Mouse (Mus musculus): ENCODE data around the gene Pepd. TPM values are rescaled to one million over a fixed set of nuclear protein-coding genes. Genes with fewer than 3 reads are reported as not detected.

Pepd gene
- polyA plus RNA-seq, 1 experiment, result 82.9 TPM

DNA sequence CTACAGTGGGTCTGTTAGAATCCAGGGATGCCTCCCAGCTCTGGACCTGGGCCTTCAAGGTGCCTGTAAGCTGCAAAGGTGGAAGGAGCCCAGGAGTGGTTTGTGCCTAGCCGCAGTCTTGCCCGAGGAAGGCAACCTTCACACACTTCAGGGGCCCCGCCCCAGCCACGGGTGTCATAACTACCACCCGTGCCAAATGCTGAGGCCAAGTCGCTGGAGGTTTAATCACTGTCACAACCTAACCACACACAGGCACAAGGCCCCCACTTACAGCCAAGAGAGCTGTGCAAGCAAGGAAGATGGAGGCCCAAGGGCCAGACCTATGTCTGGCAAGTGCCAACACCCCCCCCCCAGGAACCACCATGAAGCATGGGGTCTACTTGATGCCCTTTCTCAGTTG lies 125.2 kb downstream of the Pepd start:
- no peak overlapping the region for H3K4me3 ChIP-seq (ENCODE audit: insufficient read depth, poor library complexity, severe bottlenecking)
- no peaks in the 10 kb centered on the region for H3K79me2 ChIP-seq (ENCODE audit: control insufficient read depth, insufficient read depth)
- H3K36me3 ChIP-seq (ENCODE audit: control insufficient read depth, insufficient read depth), result peaks cover 10% of the 10 kb centered on the region
- H3ac ChIP-seq (ENCODE audit: control insufficient read depth, insufficient read length, low read depth), result no peak overlapping the region
- TF ChIP-seq MAX (IDR thresholded peaks at IDR 0.05) (no peak), USF1 (IDR thresholded peaks at IDR 0.05; ENCODE audit: low read depth) (no peak), MYOG (IDR thresholded peaks at IDR 0.05; ENCODE audit: control insufficient read depth, extremely low read depth, insufficient read length) (no peak), FOSL1 (IDR thresholded peaks at IDR 0.05; ENCODE audit: insufficient read depth, low read length, poor library complexity, severe bottlenecking) (no peak), MYOD1 (IDR thresholded peaks at IDR 0.05; ENCODE audit: control insufficient read depth, insufficient read length, low read depth) (no peak), CTCF (IDR thresholded peaks at IDR 0.05; ENCODE audit: control insufficient read depth, insufficient read depth, insufficient read length) (no peak), CEBPB (IDR thresholded peaks at IDR 0.05; ENCODE audit: low read depth) (no peak)
- H3K79me3 ChIP-seq (ENCODE audit: low read depth), result no peaks in the 10 kb centered on the region
- H3K27me3 ChIP-seq (ENCODE audit: control insufficient read depth, insufficient read depth, insufficient read length), result no peaks in the 10 kb centered on the region

DNA sequence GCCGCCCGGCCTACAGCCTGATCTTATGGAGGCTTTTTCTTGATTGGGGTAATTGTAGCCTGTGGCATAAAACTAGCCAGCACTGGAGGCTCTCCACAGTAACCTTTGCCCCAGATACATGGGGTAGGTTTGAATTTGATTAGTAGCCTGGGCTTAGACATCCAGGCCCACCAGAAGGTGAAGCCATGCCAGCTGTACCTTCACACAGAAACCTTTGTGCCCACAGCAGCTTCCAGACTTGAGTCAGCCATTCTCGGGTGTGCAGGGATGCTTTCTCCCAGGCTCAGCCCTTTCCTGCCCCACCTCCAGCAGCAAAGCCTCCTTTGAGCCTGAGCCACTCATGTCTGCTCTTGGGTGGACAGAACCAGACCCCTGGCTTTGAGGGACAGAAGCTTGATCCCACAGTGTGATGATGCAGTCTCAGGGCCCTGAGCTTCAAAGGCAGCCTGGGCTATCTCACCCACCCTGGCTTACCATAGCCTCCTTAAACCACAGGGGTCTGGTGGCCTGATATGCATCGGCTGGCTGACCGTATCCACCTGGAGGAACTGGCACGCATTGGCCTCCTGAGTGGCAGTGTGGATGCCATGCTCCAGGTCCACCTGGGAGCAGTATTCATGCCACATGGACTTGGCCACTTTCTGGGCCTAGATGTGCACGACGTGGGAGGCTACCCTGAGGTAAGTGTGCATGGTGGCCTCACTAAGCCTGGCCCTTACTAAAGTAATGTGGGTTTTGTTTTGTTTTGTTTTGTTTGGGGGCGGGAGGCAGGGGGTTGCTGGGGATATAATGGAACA lies 128.2 kb downstream of the Pepd start:
- H3K36me3 ChIP-seq (ENCODE audit: control insufficient read depth, insufficient read depth), result peaks cover 33% of the 10 kb centered on the region

DNA sequence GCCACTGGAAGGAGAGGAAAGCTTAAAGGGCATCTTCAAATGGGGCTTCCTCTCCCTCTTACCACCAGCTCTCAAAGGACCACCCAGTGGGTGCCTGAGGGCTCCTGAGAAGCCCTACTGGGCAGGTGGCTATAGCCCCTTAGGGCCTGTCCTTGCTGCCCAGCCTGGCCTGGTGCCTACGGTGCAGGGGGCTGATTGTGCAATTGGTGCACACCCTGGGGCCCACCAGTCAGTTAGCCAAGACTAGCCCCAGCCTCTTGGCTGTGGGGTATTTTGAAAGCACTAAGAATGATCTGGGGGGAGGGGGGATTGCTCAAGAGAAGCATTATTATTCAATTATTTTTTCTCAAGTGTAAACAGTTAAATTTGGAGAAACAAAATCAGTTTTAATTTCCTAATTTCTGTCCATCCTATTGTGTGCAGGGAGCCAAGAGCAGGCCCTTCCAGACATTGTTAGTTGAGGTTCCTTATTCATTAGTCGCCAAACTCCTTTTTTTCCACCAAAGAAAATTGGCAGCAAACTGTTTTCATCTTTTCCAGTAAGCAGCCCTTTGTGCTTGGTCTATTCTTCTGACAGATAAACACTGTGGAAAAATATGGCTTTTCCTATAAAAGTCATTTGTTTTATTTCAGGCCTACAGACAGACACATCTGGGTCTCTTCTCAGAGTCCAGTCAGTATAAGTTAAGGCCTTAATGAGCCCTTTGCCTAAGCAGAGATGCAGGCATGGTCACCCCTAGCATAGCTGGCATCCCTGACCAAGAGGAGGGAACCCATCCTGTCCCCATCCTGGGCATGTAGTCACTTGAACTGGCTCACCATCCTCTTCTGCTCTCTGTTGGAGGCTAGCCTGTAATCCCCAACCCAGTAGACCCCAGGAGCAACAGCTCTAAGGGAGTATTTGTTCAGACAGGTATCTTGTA lies 129.4 kb downstream of the Pepd start:
- Histone ChIP-seq H3K27me3 (ENCODE audit: control insufficient read depth, insufficient read depth, insufficient read length) (no peaks in the 10 kb centered on the region), H3K79me3 (ENCODE audit: low read depth) (peaks cover 4% of the 10 kb centered on the region), H3K79me2 (ENCODE audit: control insufficient read depth, insufficient read depth) (peaks cover 12% of the 10 kb centered on the region), H3K36me3 (ENCODE audit: control insufficient read depth, insufficient read depth) (peaks cover 39% of the 10 kb centered on the region), H3ac (ENCODE audit: control insufficient read depth, insufficient read length, low read depth) (no peak overlapping the region), H3K4me3 (ENCODE audit: insufficient read depth, poor library complexity, severe bottlenecking) (no peak overlapping the region)
- TF ChIP-seq FOSL1 (IDR thresholded peaks at IDR 0.05; ENCODE audit: insufficient read depth, low read length, poor library complexity, severe bottlenecking) (no peak), CTCF (IDR thresholded peaks at IDR 0.05; ENCODE audit: control insufficient read depth, insufficient read depth, insufficient read length) (no peak), USF1 (IDR thresholded peaks at IDR 0.05; ENCODE audit: low read depth) (no peak), CEBPB (IDR thresholded peaks at IDR 0.05; ENCODE audit: low read depth) (no peak), MAX (IDR thresholded peaks at IDR 0.05) (no peak), MYOD1 (IDR thresholded peaks at IDR 0.05; ENCODE audit: control insufficient read depth, insufficient read length, low read depth) (no peak), MYOG (IDR thresholded peaks at IDR 0.05; ENCODE audit: control insufficient read depth, extremely low read depth, insufficient read length) (no peak)

More for the DNA sequence above, 128.2 kb downstream of the Pepd start:
- Histone ChIP-seq H3K79me2 (ENCODE audit: control insufficient read depth, insufficient read depth) (peaks cover 1% of the 10 kb centered on the region), H3K27me3 (ENCODE audit: control insufficient read depth, insufficient read depth, insufficient read length) (no peaks in the 10 kb centered on the region), H3ac (ENCODE audit: control insufficient read depth, insufficient read length, low read depth) (no peak overlapping the region), H3K79me3 (ENCODE audit: low read depth) (no peaks in the 10 kb centered on the region), H3K4me3 (ENCODE audit: insufficient read depth, poor library complexity, severe bottlenecking) (no peak overlapping the region)
- TF ChIP-seq MYOG (IDR thresholded peaks at IDR 0.05; ENCODE audit: control insufficient read depth, extremely low read depth, insufficient read length) (no peak), CTCF (IDR thresholded peaks at IDR 0.05; ENCODE audit: control insufficient read depth, insufficient read depth, insufficient read length) (no peak), USF1 (IDR thresholded peaks at IDR 0.05; ENCODE audit: low read depth) (no peak), MYOD1 (IDR thresholded peaks at IDR 0.05; ENCODE audit: control insufficient read depth, insufficient read length, low read depth) (no peak), FOSL1 (IDR thresholded peaks at IDR 0.05; ENCODE audit: insufficient read depth, low read length, poor library complexity, severe bottlenecking) (no peak), MAX (IDR thresholded peaks at IDR 0.05) (no peak), CEBPB (IDR thresholded peaks at IDR 0.05; ENCODE audit: low read depth) (no peak)

GRCm38 (mm10) chr7:35042209-35042554 lies 130.0 kb downstream of the Pepd start:
- peaks cover 18% of the 10 kb centered on the region for H3K79me2 ChIP-seq (ENCODE audit: control insufficient read depth, insufficient read depth)
- peaks cover 5% of the 10 kb centered on the region for H3K79me3 ChIP-seq (ENCODE audit: low read depth)
- peaks cover 39% of the 10 kb centered on the region for H3K36me3 ChIP-seq (ENCODE audit: control insufficient read depth, insufficient read depth)
- no peak overlapping the region for H3K4me3 ChIP-seq (ENCODE audit: insufficient read depth, poor library complexity, severe bottlenecking)
- H3ac ChIP-seq (ENCODE audit: control insufficient read depth, insufficient read length, low read depth), result no peak overlapping the region
- TF ChIP-seq FOSL1 (IDR thresholded peaks at IDR 0.05; ENCODE audit: insufficient read depth, low read length, poor library complexity, severe bottlenecking) (no peak), MYOG (IDR thresholded peaks at IDR 0.05; ENCODE audit: control insufficient read depth, extremely low read depth, insufficient read length) (no peak), CTCF (IDR thresholded peaks at IDR 0.05; ENCODE audit: control insufficient read depth, insufficient read depth, insufficient read length) (no peak), USF1 (IDR thresholded peaks at IDR 0.05; ENCODE audit: low read depth) (no peak), CEBPB (IDR thresholded peaks at IDR 0.05; ENCODE audit: low read depth) (no peak), MYOD1 (IDR thresholded peaks at IDR 0.05; ENCODE audit: control insufficient read depth, insufficient read length, low read depth) (no peak), MAX (IDR thresholded peaks at IDR 0.05) (no peak)
- no peaks in the 10 kb centered on the region for H3K27me3 ChIP-seq (ENCODE audit: control insufficient read depth, insufficient read depth, insufficient read length)

- Histone ChIP-seq H3K27me3 (ENCODE audit: control insufficient read depth, insufficient read depth, insufficient read length) (no peaks in the 10 kb centered on the region), H3ac (ENCODE audit: control insufficient read depth, insufficient read length, low read depth) (no peak overlapping the region), H3K4me3 (ENCODE audit: insufficient read depth, poor library complexity, severe bottlenecking) (no peak overlapping the region), H3K79me3 (ENCODE audit: low read depth) (peaks cover 9% of the 10 kb centered on the region), H3K36me3 (ENCODE audit: control insufficient read depth, insufficient read depth) (peaks cover 43% of the 10 kb centered on the region), H3K79me2 (ENCODE audit: control insufficient read depth, insufficient read depth) (peaks cover 24% of the 10 kb centered on the region)
- no peak for TF ChIP-seq FOSL1 (IDR thresholded peaks at IDR 0.05; ENCODE audit: insufficient read depth, low read length, poor library complexity, severe bottlenecking)
- no peak for TF ChIP-seq MYOD1 (IDR thresholded peaks at IDR 0.05; ENCODE audit: control insufficient read depth, insufficient read length, low read depth)
These were observed 130.6 kb downstream of the Pepd start for GRCm38 (mm10) chr7:35042759-35043217.

Data from C2C12 (cell line).